Mouse (Mus musculus) CH12.LX (cell line): ENCODE results near the gene Itprid2. TPM values are rescaled to one million over a fixed set of nuclear protein-coding genes. Genes with fewer than 3 reads are reported as not detected.

ENCODE experiments used
- DNase-seq: peaks from one replicate; pipeline ENCODE4 v3.0.0-alpha.2; 2013; ENCODE audit errors: extremely low read depth
- H3K27ac ChIP-seq: 2 replicates; pipeline ENCODE4 v1.5.1; 2012; ENCODE audit warnings: low read depth, mild to moderate bottlenecking, control low read depth, moderate library complexity; ENCODE audit not compliant: insufficient read depth
- H3K27me3 ChIP-seq: replicated peaks from 2 replicates; pipeline ENCODE3; 2012; ENCODE audit warnings: inconsistent platforms
- H3K36me3 ChIP-seq, 2 experiments: replicated peaks in 1 of 2; 2 replicates each; pipeline versions ENCODE3 to v1.6.1; 2012; ENCODE audit warnings: inconsistent platforms in 1 of 2, low read length in 1 of 2, mild to moderate bottlenecking in 1 of 2, mixed read lengths in 1 of 2, moderate library complexity in 1 of 2; ENCODE audit not compliant: control insufficient read depth in 1 of 2, insufficient read depth in 1 of 2
- H3K4me1 ChIP-seq, 2 experiments: 2 replicates each; pipeline ENCODE4 v1.6.1; 2012; ENCODE audit warnings: inconsistent platforms in 1 of 2, moderate library complexity in 1 of 2; ENCODE audit not compliant: insufficient read depth in 2 of 2, control insufficient read depth in 1 of 2
- H3K4me2 ChIP-seq: 2 replicates; pipeline ENCODE4 v1.6.1; 2012; ENCODE audit warnings: low read depth, mild to moderate bottlenecking, control low read depth; ENCODE audit not compliant: poor library complexity, insufficient read depth, severe bottlenecking
- H3K4me3 ChIP-seq, 3 experiments: fragments of 150-350 bp in 1 of 3; sonication (generic) in 1 of 3; replicated peaks in 1 of 3; 2 replicates each; pipeline versions ENCODE3 to v1.5.1; 2011 to 2012; ENCODE audit warnings: low read depth in 2 of 3, low read length in 2 of 3, mild to moderate bottlenecking in 2 of 3, moderate library complexity in 2 of 3, control low read depth in 1 of 3, improper control_type of control experiment in 1 of 3, inconsistent platforms in 1 of 3, mixed read lengths in 1 of 3; ENCODE audit not compliant: poor library complexity in 1 of 3
- H3K79me2 ChIP-seq: replicated peaks from 2 replicates; pipeline ENCODE4 v1.6.1; 2012; ENCODE audit warnings: mild to moderate bottlenecking, moderate library complexity; ENCODE audit not compliant: control insufficient read depth, poor library complexity, insufficient read depth, severe bottlenecking; ENCODE audit errors: extremely low read depth
- H3K9ac ChIP-seq: 2 replicates; pipeline ENCODE4 v1.6.1; 2012; ENCODE audit warnings: low read depth, mild to moderate bottlenecking, control low read depth, moderate library complexity; ENCODE audit not compliant: insufficient read depth
- H3K9me3 ChIP-seq: replicated peaks from 2 replicates; pipeline ENCODE3; 2012; ENCODE audit warnings: low read length, inconsistent platforms, mixed read lengths
- CHD1 ChIP-seq: IDR thresholded peaks from 2 replicates; pipeline ENCODE4 v1.6.1; 2012; ENCODE audit warnings: low read depth, low read length, improper control_type of control experiment, inconsistent platforms
- CTCF ChIP-seq, 2 experiments: IDR thresholded peaks in 1 of 2; conservative IDR thresholded peaks in 1 of 2; 2 replicates each; pipeline ENCODE4 v1.5.1; 2011 to 2012; ENCODE audit warnings: low read depth in 2 of 2, low read length in 2 of 2, improper control_type of control experiment in 1 of 2, inconsistent platforms in 1 of 2, mild to moderate bottlenecking in 1 of 2, moderate library complexity in 1 of 2
- E2F4 ChIP-seq: IDR thresholded peaks from 2 replicates; pipeline ENCODE4 v1.6.1; 2011; ENCODE audit warnings: low read depth, low read length, improper control_type of control experiment; ENCODE audit not compliant: insufficient replicate concordance
- GABPA ChIP-seq: IDR thresholded peaks from 2 replicates; pipeline ENCODE4 v1.6.1; 2012; ENCODE audit warnings: low read depth, low read length, improper control_type of control experiment, inconsistent platforms; ENCODE audit not compliant: insufficient replicate concordance
- HCFC1 ChIP-seq: IDR thresholded peaks from 2 replicates; pipeline ENCODE4 v1.6.1; 2012; ENCODE audit warnings: low read depth, mild to moderate bottlenecking, inconsistent platforms, low read length, improper control_type of control experiment
- IRF4 ChIP-seq: IDR thresholded peaks from 2 replicates; pipeline ENCODE4 v1.6.1; 2014; ENCODE audit warnings: low read depth, mild to moderate bottlenecking, inconsistent platforms, low read length, improper control_type of control experiment
- JUN ChIP-seq: IDR thresholded peaks from 2 replicates; pipeline ENCODE4 v1.6.1; 2011; ENCODE audit warnings: low read depth, mild to moderate bottlenecking, low read length, improper control_type of control experiment, moderate library complexity; ENCODE audit not compliant: insufficient read depth
- JUND ChIP-seq: conservative IDR thresholded peaks from 2 replicates; pipeline ENCODE4 v1.6.1; 2011; ENCODE audit warnings: low read depth, low read length, improper control_type of control experiment
- KAT2A ChIP-seq: IDR thresholded peaks from 2 replicates; pipeline ENCODE4 v1.6.1; 2012; ENCODE audit warnings: low read length, improper control_type of control experiment, inconsistent platforms; ENCODE audit not compliant: insufficient replicate concordance
- MAFK ChIP-seq: IDR thresholded peaks from 2 replicates; pipeline ENCODE4 v1.6.1; 2011; ENCODE audit warnings: low read length, improper control_type of control experiment; ENCODE audit not compliant: insufficient replicate concordance
- MAX ChIP-seq: IDR thresholded peaks from 2 replicates; pipeline ENCODE4 v1.6.1; 2011; ENCODE audit warnings: low read length, improper control_type of control experiment
- MAZ ChIP-seq: IDR thresholded peaks from 2 replicates; pipeline ENCODE4 v1.6.1; 2012; ENCODE audit warnings: low read depth, mild to moderate bottlenecking, inconsistent platforms, low read length, improper control_type of control experiment, moderate library complexity
- MYC ChIP-seq: IDR thresholded peaks from 2 replicates; pipeline ENCODE4 v1.6.1; 2011; ENCODE audit warnings: low read depth, mild to moderate bottlenecking, improper control_type of control experiment, low read length
- NELFE ChIP-seq: IDR thresholded peaks from 2 replicates; pipeline ENCODE4 v1.6.1; 2011; ENCODE audit warnings: low read depth, low read length, improper control_type of control experiment
- NRF1 ChIP-seq: IDR thresholded peaks from 2 replicates; pipeline ENCODE4 v1.6.1; 2014; ENCODE audit warnings: low read depth, mild to moderate bottlenecking, inconsistent platforms, low read length, improper control_type of control experiment, moderate library complexity
- PAX5 ChIP-seq: IDR thresholded peaks from 2 replicates; pipeline ENCODE4 v1.6.1; 2012; ENCODE audit warnings: low read length, inconsistent platforms, mixed read lengths
- POLR2AphosphoS2 ChIP-seq: IDR thresholded peaks from 2 replicates; pipeline ENCODE4 v1.6.1; 2011; ENCODE audit warnings: low read depth, low read length, improper control_type of control experiment
- RAD21 ChIP-seq: IDR thresholded peaks from 2 replicates; pipeline ENCODE4 v1.6.1; 2011; ENCODE audit warnings: low read depth, mild to moderate bottlenecking, low read length, improper control_type of control experiment, moderate library complexity
- RCOR1 ChIP-seq: conservative IDR thresholded peaks from 2 replicates; pipeline ENCODE4 v1.6.1; 2012; ENCODE audit warnings: low read depth, mild to moderate bottlenecking, inconsistent platforms, low read length, improper control_type of control experiment
- SIN3A ChIP-seq: IDR thresholded peaks from 2 replicates; pipeline ENCODE4 v1.6.1; 2012; ENCODE audit warnings: low read length, improper control_type of control experiment, inconsistent platforms
- UBTF ChIP-seq: IDR thresholded peaks from 2 replicates; pipeline ENCODE4 v1.6.1; 2012; ENCODE audit warnings: low read depth, mild to moderate bottlenecking, inconsistent platforms, low read length, improper control_type of control experiment, moderate library complexity
- USF1 ChIP-seq: IDR thresholded peaks from 2 replicates; pipeline ENCODE4 v1.6.1; 2014; ENCODE audit warnings: low read depth, mild to moderate bottlenecking, inconsistent platforms, low read length, improper control_type of control experiment
- ZC3H11A ChIP-seq: IDR thresholded peaks from 2 replicates; pipeline ENCODE4 v1.6.1; 2012; ENCODE audit warnings: low read depth, mild to moderate bottlenecking, inconsistent platforms, low read length, improper control_type of control experiment
- ZMIZ1 ChIP-seq: IDR thresholded peaks from 2 replicates; pipeline ENCODE4 v1.6.1; 2012; ENCODE audit warnings: low read depth, mild to moderate bottlenecking, inconsistent platforms, low read length, improper control_type of control experiment
- dilution Hi-C: fragments of 300-500 bp; cut with MboI; formaldehyde crosslinking; loops from 2 replicates; pipeline ENCODE4 v1.14.3; 2020; ENCODE audit warnings: low sequenced_read_pairs; ENCODE audit not compliant: extremely low pct_unique_long_range_greater_than_20kb, extremely low pct_ligation_motif_present
- in situ Hi-C: fragments of 300-500 bp; cut with MboI; formaldehyde crosslinking; loops from 3 replicates; pipeline ENCODE4 v1.14.3; 2019; ENCODE audit warnings: low sequenced_read_pairs, low pct_ligation_motif_present, low pct_unique_long_range_greater_than_20kb, mixed read lengths
- polyA plus RNA-seq: library from polyadenylated mRNA; unstranded; fragments of >175 nt; gene quantifications from 2 replicates; pipeline ENCODE4 v1.2.1, GENCODE M21; 2012; ENCODE audit warnings: low read depth; ENCODE audit not compliant: insufficient read length
- total RNA-seq, 2 experiments: library from RNA; depleted of rRNA; stranded (reverse); fragments of 300-350 nt in 1 of 2; fragments of >200 nt in 1 of 2; gene quantifications; 2 replicates each; pipeline ENCODE4 v1.2.3; 2012 to 2014

The Itprid2 gene
- total and polyA plus RNA-seq, 3 experiments: 4.3 to 17.7 (median 8.2) TPM

DNA sequence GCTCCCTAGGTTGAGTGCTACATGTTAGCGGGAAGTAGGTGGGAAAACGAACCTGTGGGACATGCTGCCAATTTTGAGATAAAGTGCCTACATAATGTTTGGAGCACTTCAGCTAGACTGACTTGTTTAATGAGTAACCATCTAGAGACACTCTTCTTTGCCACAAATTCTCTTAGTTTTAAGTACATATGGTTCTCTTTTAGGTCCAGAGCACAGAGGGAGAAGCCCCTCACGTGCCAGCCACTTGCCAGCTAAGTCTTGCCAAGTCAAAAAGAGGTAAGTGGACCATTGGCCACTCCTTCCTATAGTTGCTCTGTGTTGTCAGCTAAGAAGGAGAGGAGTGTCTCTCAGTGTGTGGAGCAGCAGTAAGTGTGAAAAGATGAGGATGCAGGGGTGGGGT, 16.0 kb downstream of the Itprid2 start:
- H3K27me3 ChIP-seq: no peaks in the 10 kb centered on the region
- dilution Hi-C loops (no loop called here), in situ Hi-C loops (no loop called here)
- no peaks in the 10 kb centered on the region; the same call in 1 of the 2 replicates for H3K79me2 ChIP-seq
- H3K9me3 ChIP-seq: no peaks in the 10 kb centered on the region
- no peak overlapping the region for H3K4me3 ChIP-seq
- peaks cover 0 to 51% of the 10 kb centered on the region in 2 experiments for H3K36me3 ChIP-seq
- H3K4me2 ChIP-seq: no peak overlapping the region
- DNase-seq: no peak
- no peak overlapping the region for H3K9ac ChIP-seq
- H3K27ac ChIP-seq: no peak overlapping the region
- TF ChIP-seq KAT2A (no peak), E2F4 (no peak), POLR2AphosphoS2 (no peak), MAX (no peak), ZMIZ1 (no peak), NELFE (no peak), RCOR1 (no peak), MYC (no peak), CHD1 (no peak)
- peaks cover 3 to 18% of the 10 kb centered on the region in 2 experiments; a peak in 3 of 4 replicates for H3K4me1 ChIP-seq

DNA sequence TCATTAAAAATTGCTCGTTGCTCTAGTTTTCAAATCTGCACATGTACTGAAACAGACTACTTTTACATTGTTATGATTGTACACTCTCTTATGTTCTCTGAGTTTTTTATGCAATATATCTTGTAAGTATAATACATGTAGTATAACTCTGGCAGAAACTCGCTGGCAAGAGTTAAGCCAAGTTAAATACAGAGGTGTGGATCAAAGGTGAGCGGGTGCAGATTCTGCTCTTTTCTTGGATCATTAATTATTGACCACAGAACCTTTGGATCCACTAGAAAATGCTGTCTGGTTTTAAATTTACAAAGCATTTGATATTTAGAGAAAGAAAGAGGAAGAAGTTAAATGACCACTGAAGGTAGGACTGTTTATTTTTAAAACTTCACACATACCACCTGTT, 16.5 kb downstream of the Itprid2 start:
- H3K36me3 ChIP-seq: peaks cover 0 to 54% of the 10 kb centered on the region in 2 experiments

More for the DNA sequence above, 16.5 kb downstream of the Itprid2 start:
- Histone ChIP-seq H3K4me3 (no peak overlapping the region), H3K4me1 (peaks cover 3 to 21% of the 10 kb centered on the region in 2 experiments; a peak in 3 of 4 replicates), H3K9me3 (no peaks in the 10 kb centered on the region), H3K27ac (no peak overlapping the region), H3K27me3 (no peaks in the 10 kb centered on the region), H3K4me2 (no peak overlapping the region), H3K9ac (no peak overlapping the region), H3K79me2 (no peaks in the 10 kb centered on the region; the same call in 1 of the 2 replicates)
- TF ChIP-seq UBTF (no peak), PAX5 (no peak), JUND (no peak), HCFC1 (no peak), CTCF (conservative IDR thresholded peaks at IDR 0.05 in 1 of 2, IDR thresholded peaks at IDR 0.05 in 1 of 2; ENCODE audit: low read depth in 2 of 2, low read length in 2 of 2) (no peak), ZC3H11A (no peak), IRF4 (no peak), ZMIZ1 (no peak), NRF1 (no peak), MAFK (no peak), USF1 (no peak), KAT2A (no peak), RAD21 (no peak), SIN3A (no peak), MAZ (no peak), POLR2AphosphoS2 (no peak), JUN (no peak), GABPA (no peak)
- dilution Hi-C loops: no loop called here
- DNase-seq: no peak
- in situ Hi-C loops: no loop called here
